Mouse (Mus musculus) layer of hippocampus, adult 11-12 months (tissue): ENCODE results near the gene Uba1y.
A peak's percentile ranks its signal among the peaks of the same experiment; 100 is the strongest.
"Not testable (repeated sequence)": the region's sequence is repeated elsewhere in the genome, so short reads cannot be mapped to it uniquely, and the experiment has no call there.

Experiments used
- DNase-seq: peaks from one replicate; pipeline ENCODE4 v3.0.0; 2022; ENCODE audit warnings: low spot score

Gene Uba1y

GRCm38 (mm10) chrY:818396-818795, at the start of gene Uba1y:
Gene Uba1y, plus strand, starts transcription at chrY:818649.
- DNase-seq, result no peak

DNA sequence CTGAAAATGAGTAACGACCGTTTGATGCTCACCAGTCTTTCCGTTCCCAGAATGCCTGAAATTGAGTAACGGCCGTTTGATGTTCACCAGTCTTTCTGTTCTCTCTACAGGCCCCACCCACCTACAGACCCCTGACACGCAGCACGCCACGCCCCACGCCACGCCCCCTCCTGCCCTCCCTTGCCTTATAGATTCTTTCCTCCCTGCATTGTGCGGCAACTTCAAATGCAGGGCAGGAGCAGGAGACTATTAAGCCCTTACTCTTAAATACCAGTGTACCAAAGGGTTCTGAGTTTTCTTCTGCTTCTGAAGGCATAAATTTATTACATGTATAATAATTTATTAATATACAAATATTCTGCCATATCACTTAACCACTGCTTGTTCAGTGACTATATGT, 21.1 kb upstream of the Uba1y start, which contains the start of gene Zfy1:
Zfy1 (minus strand) TSS at position 101 of the 400 bp plus-strand sequence.
- DNase-seq, result not testable (repeated sequence)

- DNase-seq, result no peak
Measured at GRCm38 (mm10) chrY:808991-809661, 9.3 kb upstream of the Uba1y start.

- DNase-seq, result no peak
Measured at GRCm38 (mm10) chrY:872404-872803, 54.0 kb downstream of the Uba1y start.

DNA sequence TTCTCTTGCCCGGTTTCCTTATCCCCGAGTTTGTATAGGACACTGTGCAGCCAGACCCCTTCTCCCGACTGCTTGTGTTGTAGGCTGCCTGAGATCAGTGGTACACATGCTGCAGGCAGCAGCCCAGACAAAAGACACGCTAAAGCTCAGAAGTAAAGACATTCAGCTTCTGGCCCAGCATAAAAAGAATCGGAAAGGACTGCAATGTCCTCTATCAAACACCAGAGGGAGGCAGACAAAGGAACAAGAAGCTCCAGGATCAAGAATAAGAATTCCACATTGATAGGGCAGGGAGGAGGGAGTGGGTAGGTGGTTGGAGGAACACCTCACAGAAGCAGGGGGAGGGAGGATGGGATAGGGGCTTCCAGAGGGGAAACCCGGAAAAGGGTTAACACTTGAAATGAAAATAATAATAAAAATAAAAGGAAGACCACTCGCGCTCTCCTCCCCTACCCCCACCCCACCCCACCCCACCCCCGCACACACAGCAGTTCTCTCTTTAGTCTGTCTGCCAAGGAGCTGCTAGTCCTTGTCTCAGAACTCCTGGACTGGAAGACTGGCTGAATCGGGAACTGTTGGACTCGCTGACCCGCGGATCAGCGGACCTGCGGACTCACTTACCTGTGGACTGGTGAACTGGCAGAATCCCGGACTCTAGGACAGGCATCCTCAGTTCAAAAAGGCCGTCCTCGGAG, 54.6 kb downstream of the Uba1y start:
- DNase-seq, result peak; percentile 2
